Mouse (Mus musculus) inflammation-experienced regulatory T-cells, adult 6 months (primary cell): ENCODE data around the gene Cbx8. TPM values are rescaled to one million over a fixed set of nuclear protein-coding genes. Genes with fewer than 3 reads are reported as not detected.

Experiments used
- ATAC-seq: one replicate; pipeline ENCODE4 v1.8.0; 2017
- polyA plus RNA-seq, 3 experiments: library from polyadenylated mRNA; unstranded; fragments of 100-300 nt; shearing (Covaris generic); gene quantifications; one replicate each; pipeline ENCODE4 v1.2.1; 2017

Cbx8 gene
- polyA plus RNA-seq, 3 experiments from 2014 or later: 6.5 to 7.6 (median 7.5) TPM

DNA sequence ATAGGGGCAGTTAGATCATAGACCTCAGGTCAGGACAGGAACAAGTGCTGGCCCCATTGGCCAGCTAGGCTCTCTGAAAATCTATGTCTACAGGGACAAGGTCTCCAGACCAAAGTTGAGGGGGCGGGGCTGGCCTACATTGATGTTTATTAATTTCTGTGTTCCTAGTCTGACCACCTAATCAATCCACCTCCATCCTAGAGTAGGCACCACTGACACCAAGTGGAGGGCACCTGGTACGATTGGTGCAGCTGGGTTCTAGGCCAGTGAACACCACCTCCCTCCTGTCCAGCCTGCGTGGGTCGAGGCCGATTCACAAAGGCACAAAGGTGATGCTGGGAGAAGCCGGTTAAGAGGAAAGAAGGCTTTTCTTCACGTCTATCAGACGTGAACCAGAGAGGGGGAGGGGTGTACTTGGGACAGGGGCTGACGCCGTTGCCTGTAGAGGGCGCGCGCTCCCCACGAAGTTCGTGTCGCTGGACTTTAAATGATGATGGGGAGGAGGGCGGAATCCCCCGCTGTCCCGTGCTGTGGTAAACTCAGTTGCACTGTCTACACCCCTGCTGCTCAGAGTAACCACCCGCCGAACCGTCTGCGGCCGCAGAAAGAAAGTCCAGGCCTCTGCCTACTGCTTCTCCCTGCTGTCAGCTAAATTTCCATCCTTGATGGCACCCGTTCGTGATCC lies 6.8 kb downstream of the Cbx8 start:
- peak; percentile 85 for ATAC-seq

DNA sequence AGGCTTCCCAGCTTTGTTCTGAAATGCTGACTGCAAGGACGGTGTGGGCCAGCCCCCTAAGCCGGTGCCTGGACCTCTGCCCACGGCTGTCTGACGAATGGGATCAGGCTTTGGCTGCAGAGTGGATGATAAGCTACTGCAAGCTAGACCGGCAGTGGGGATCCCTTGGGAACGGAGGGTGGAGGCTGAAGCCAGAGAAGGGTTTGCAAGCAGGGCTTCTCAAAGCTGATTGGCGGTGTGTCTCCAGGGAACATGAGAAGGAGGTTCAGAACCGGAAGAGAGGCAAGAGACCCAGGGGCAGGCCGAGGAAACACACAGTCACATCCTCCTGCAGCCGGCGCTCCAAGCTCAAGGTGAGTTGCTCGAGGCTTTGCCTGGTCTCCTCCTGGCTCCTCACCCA lies 14.6 kb downstream of the Cbx8 start:
- ATAC-seq: no peak

- no peak for ATAC-seq
Observed at GRCm38 (mm10) chr11:119024260-119024659, 16.5 kb downstream of the Cbx8 start.

DNA sequence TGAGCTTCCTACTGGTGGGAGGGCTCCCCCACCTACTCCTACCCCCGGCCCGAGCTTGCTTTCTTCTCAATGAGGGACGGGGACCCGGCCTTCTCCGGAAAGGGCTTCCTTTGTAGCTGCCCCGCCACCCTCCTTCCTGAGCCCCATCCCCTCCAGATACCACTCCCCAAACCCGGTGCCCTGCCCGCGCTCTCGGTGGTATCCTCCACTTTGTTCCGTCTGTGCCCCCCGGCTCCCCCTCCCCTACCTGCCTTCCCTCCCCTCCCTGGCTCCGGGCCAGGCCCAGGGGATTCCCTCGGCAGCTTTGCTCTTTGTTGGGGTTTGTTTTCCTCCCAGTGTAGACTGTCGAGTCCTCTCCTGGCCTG lies 17.2 kb downstream of the Cbx8 start:
- ATAC-seq: no peak

- ATAC-seq: peak; percentile 87
Observed at GRCm38 (mm10) chr11:119022895-119023615, 17.7 kb downstream of the Cbx8 start, which contains the start of gene Cbx2. Gene Cbx2 (plus strand): TSS chr11:119022962.

DNA sequence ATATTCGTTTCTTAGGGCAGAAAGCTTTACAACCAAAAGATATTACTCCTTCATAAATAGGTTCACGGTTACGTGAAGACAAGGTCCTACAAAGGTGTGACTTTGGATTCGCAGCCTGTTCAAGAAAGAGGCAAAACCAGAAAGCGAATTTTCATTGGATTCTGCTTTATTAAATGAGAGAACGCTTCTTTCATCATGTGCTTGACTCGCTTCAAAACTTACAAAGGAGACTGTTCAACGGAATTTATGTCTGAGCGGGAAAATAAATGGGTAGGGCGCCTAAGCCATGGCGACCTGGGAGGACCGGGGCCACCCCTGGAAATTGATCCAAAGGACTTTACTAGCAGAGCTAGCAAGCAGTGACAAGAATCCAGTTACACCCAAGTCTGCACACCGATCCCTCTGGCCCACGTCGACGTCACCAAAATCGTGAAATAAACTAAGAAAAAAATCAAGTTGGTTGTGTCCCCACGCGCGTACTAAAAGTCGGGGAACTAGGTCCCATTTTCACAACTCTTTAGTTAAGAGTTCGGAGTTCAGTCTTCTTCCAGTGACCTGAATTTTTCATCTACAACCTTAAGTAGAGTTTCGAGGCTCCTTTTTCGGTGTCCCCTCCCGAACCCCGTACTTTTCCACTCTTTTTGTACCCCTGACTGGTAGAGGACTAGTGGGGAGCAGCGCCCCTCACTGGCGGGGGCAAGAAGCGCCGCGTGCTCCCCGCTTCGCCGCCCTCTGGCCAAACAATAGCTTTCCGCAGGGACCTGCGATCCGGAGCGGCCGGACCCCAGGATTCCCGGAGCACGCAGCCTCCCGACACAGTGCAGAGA lies 18.5 kb downstream of the Cbx8 start:
- peak; percentile 47 for ATAC-seq

- no peak for ATAC-seq
Observed at GRCm38 (mm10) chr11:119021180-119021579, 19.6 kb downstream of the Cbx8 start.

DNA sequence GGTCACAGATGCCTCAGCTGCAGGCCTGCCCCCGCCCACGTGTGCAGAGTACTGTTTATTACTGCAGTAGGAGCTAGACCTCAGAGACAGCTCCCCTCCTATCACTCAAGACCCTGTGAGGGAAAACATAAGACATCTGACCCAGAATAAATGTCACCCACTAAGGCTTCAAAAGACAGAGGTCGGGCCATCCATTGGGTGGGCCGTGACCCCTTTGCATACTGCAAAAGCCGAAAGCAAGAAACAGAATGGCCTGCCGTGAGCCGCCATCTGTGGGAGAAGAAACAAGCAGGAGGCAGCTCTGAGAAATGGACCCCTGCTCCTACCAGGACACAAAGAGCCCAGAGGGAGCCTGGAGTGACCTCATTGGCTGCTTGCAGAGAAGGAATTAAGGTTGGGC lies 23.3 kb downstream of the Cbx8 start:
- ATAC-seq: no peak

DNA sequence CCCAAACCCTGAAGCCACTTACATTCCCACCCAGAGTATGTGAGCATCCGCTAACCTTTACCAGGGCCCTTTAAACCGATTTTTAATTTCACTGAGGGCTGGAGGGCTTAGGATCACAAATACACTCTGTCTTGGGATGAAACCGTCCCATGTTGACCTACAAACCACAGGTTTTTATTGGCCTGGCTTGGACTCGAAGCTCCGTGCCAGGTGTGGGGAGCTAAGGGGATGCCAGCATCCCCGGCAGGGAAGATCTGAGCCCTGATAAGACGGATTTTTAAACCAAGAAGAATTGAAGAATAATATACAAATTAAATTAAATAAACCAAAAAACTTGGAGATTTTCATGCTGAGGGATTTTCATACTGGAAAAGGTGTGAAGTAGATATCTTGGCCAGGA lies 26.3 kb downstream of the Cbx8 start:
- no peak for ATAC-seq

- ATAC-seq: no peak
Observed at GRCm38 (mm10) chr11:119007461-119008456, 33.0 kb downstream of the Cbx8 start.

DNA sequence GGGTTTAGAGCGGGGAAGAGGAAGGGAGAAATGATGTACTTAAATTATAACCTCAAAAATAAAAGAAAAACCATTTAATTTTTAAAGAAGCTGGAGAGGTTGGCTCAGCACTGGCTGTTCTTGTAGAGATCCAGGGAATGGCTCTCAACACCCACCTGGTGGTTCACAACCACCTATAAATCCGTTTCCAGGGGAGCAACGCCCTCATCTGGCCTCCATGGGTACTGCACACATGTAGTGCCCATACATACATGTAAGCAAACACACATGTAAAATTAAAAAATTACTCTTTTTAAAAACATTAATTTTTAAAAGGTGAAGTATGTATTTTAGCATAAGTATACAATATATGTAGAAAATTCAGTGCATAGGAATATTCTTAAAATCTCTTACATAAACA lies 34.3 kb downstream of the Cbx8 start:
- ATAC-seq: no peak

DNA sequence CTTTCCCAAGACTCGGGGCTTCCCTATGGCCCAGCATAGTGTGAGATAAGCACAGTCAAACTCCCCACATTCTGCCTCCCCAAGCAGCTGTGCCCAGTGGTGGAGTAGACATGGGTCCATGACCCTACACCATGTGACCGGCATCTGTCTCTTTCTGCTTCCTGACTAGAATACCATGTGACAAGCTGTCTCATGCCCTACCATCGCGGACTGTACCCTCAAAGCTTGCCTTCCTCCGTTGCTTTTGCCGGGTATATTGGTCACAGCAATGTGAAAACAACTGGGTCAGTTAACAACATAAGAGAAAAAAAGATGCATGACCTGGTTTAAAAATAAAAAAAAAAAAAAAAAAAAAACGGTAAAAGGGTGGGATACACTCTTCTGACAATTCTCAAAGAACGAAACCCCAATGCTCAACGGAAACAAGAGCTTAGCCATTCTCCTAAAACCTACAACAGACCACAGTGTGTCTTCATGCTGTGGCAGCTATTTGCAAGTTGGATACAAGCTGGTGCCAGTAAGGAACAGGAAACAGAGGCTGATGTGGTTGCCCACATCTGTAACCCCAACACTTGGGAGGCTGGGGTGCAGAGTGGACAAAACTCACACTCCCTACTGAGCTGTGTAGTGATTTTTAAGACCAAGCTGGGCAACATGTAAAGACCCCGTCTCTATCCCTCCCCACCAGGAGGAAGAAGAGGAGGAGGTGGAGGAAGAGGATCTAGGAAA lies 35.1 kb downstream of the Cbx8 start:
- ATAC-seq: no peak

DNA sequence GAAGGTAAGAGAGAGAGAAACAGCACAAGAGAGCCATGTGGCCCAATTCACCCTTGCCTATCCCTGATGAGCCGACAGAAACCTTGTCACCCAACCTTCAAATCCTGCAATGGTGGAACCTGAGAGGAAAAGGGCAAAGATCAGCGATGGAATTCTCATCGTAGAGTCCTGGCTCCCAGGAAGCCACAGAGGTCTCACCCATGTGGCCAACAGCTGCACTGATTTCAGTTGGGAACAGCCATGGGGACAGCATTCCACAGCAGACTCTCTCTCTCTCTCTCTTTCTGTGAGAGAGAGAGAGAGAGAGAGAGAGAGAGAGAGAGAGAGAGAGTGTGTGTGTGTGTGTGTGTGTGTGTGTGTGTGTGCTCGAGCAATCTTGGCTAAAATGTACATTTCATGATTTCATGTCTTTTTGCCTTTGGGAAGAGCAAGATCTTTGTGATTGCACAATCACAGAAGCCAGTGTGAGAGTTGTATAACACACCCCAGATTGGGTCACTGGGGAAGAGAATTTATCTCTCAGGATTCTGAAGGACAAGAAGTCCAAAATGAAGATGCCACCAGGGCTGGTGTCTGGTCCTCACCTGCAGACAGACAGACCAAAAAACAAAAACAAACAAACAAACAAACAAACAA lies 39.2 kb downstream of the Cbx8 start:
- no peak for ATAC-seq

DNA sequence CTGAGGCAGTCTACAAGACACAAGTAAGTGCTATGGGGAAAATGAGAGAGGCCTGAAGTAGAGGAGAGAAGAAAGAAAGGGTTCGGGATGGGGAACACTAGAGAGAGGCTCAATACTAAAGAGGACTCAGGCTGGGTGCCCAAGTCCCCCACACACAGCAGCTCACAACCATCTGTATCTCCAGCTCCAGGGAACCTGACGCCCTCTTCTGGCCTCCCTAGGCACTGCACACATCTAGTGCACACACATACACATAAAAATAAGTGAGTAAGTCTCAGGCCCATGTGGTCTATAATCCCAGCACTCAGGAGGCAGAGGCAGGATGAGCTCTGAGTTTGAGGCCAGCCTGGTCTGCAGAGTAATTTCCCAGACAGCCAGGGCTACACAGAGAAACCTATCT lies 39.9 kb downstream of the Cbx8 start:
- no peak for ATAC-seq

DNA sequence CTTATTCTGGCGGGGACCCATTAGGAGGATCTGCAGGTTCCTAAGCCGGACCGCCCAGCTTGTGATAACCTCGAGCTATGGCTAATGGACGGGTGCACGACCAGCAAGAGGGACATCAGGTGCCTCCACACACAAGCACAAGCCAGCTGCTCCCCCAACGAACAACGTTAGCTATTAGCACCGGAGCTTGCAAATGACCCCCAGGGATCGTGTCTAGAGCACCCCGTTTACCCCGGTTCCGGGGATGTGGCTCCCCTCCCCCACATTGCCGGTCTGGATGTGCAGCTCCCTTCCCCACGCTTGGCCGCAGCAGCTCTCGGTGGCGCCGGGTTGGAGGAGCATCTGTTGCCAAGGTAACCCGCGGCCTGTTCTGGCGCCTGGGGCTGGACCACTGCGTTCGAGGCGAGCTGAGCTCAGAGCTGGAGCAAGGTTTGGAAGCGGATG lies 41.4 kb downstream of the Cbx8 start:
- ATAC-seq: no peak

DNA sequence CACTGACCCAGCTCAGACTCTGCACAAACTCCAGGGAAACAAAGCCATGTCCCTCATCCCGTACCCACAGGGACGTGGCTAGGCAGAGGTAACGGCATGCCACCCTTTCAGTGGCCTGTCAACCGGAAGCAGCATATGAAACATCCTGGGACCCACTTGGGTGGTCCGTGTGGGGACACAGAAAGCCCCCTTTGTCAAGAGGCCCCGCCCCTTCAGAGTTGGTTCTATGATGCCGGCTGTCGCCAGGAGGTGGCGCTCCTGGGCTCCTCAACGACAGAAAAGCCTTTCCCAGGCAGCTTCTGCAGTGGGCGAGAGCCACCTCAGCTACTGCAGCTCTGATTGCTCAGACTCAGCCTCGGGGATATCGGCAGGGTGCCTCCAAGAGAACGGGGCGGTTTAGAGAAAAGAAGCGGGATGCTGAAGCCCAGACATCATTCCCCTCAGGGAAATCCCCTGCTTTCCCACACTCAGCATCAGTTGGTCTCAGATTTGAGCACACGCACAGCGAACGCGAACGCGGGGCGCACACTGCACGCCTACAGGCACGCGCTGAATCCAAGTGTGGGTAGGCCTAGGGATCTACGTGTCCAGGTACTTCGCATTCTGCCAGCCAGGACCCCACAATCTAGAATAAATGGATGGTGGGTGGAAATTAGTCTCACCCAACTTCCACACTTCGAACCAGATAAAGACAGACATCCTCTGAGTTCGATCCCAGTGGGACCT lies 42.1 kb downstream of the Cbx8 start:
- ATAC-seq: peak; percentile 41

DNA sequence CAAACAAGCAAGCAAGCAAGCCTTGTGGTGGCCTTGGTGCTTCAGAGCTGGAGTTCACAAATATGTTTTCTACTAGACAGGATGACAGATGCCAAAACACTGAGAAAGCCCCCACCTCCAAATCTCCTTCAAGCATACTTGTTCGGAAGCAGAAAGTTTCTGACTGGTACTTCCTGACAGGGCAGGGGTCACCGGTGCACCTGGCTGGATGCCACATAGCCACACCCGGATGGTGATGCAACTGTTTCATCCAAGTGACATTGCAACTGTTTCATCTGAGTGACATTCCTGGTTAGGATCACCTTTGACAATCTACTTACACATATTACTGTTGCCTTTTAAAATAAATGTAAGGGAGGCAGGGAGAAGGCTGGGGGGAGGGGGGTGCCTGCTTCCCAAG lies 43.6 kb downstream of the Cbx8 start:
- no peak for ATAC-seq

DNA sequence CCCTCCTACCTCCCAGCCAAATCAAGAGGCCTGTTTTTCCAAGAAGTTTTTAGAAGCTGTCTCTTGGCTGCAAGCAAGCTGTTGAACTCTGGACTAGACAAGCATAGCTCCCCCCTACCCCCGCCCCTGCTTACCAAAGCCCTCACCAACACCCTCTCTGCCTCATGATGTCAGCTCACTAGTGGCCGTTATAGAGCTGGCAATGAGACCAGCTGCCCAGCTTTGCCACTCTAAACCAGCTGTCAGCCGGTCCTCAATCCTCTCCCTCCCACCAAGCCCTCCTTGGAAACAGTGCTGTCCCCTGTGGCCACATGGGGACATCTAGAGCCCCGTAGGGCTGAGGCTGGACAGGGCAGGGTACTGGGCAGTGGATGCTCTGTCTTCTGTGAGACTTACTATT lies 45.3 kb downstream of the Cbx8 start:
- no peak for ATAC-seq

GRCm38 (mm10) chr11:118992781-118993180 lies 48.0 kb downstream of the Cbx8 start:
- ATAC-seq: peak; percentile 76

- ATAC-seq: no peak
Observed at GRCm38 (mm10) chr11:118987999-118988398, 52.8 kb downstream of the Cbx8 start, which contains the start of gene Enpp7. Gene Enpp7 (plus strand): TSS chr11:118988188.
